Mouse (Mus musculus): ENCODE measurements at regions not wholly inside any gene's neighbourhood (a gene's known extent, or its start where the extent isn't known, plus 50 kb on each side); places are given as distances from the start of the nearest gene placed in this dataset.
A peak's percentile ranks its signal among the peaks of the same experiment; 100 is the strongest.

- Histone ChIP-seq H3K27me3 (replicated peaks; ENCODE audit: control insufficient read depth, insufficient read depth, low read length) (no peaks in the 10 kb centered on the region), H3K4me2 (ENCODE audit: low read length) (peak overlapping the region; percentile 14; the same call in 1 of the 2 replicates), H3K4me3 (replicated peaks; ENCODE audit: low read length) (no peak overlapping the region), H3K36me3 (ENCODE audit: control insufficient read depth, insufficient read depth) (no peaks in the 10 kb centered on the region), H3K9ac (replicated peaks; ENCODE audit: low read depth, low read length) (no peak overlapping the region), H3K27ac (ENCODE audit: low read length) (no peak overlapping the region), H3K4me1 (replicated peaks; ENCODE audit: control insufficient read depth, insufficient read depth, low read length) (no peaks in the 10 kb centered on the region; the same call in 1 of the 2 replicates), H3K9me3 (ENCODE audit: control insufficient read depth, low read length) (no peaks in the 10 kb centered on the region)
- peak; percentile 75 for ATAC-seq
- WGBS = 19% methylated on average over 8 of the region's 8 CpGs
Observed at GRCm38 (mm10) chr15:13455560-13456219, 282.2 kb upstream of the Cdh6 start.

GRCm38 (mm10) chr15:13450385-13450784 is 276.9 kb upstream of the Cdh6 start:
- no peaks in the 10 kb centered on the region for H3K27me3 ChIP-seq (replicated peaks; ENCODE audit: control insufficient read depth, insufficient read depth, low read length)
- 61% methylated on average over 5 of the region's 5 CpGs for WGBS
- no peak for ATAC-seq
- no peak overlapping the region for H3K27ac ChIP-seq (ENCODE audit: low read length)
- no peaks in the 10 kb centered on the region for H3K9me3 ChIP-seq (ENCODE audit: control insufficient read depth, low read length)
- H3K36me3 ChIP-seq (ENCODE audit: control insufficient read depth, insufficient read depth) = no peaks in the 10 kb centered on the region
- H3K4me1 ChIP-seq (replicated peaks; ENCODE audit: control insufficient read depth, insufficient read depth, low read length) = no peaks in the 10 kb centered on the region
- no peak overlapping the region for H3K4me3 ChIP-seq (replicated peaks; ENCODE audit: low read length)
- H3K9ac ChIP-seq (replicated peaks; ENCODE audit: low read depth, low read length) = no peak overlapping the region
- no peak overlapping the region for H3K4me2 ChIP-seq (ENCODE audit: low read length)

DNA sequence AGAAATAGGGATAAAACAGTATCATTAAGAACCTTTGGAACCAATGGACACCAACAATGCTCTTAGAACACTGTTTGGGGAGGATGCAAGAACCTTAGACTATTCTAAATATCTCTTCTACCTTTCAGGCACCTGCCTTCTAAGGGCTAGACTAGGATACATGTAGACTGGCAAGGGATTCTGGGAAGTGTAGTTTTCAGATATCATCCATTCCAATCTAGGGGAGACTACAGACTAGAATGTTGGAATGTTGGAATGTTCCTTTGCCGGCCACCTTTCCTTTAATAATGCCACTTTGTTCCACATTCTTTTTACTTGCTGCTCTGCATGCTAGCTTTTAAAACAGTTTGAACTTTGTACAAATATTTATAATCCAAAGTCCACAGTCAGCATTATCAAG is 261.1 kb upstream of the Cdh6 start:
- no peak overlapping the region for H3K4me2 ChIP-seq (ENCODE audit: low read length)
- 97% methylated on average over 1 of the region's 1 CpGs for WGBS
- ATAC-seq = no peak
- H3K4me1 ChIP-seq (replicated peaks; ENCODE audit: control insufficient read depth, insufficient read depth, low read length) = no peaks in the 10 kb centered on the region
- no peaks in the 10 kb centered on the region for H3K9me3 ChIP-seq (ENCODE audit: control insufficient read depth, low read length)
- H3K9ac ChIP-seq (replicated peaks; ENCODE audit: low read depth, low read length) = no peak overlapping the region
- no peak overlapping the region for H3K4me3 ChIP-seq (replicated peaks; ENCODE audit: low read length)
- no peaks in the 10 kb centered on the region for H3K27me3 ChIP-seq (replicated peaks; ENCODE audit: control insufficient read depth, insufficient read depth, low read length)
- no peaks in the 10 kb centered on the region for H3K36me3 ChIP-seq (ENCODE audit: control insufficient read depth, insufficient read depth)
- H3K27ac ChIP-seq (ENCODE audit: low read length) = no peak overlapping the region

DNA sequence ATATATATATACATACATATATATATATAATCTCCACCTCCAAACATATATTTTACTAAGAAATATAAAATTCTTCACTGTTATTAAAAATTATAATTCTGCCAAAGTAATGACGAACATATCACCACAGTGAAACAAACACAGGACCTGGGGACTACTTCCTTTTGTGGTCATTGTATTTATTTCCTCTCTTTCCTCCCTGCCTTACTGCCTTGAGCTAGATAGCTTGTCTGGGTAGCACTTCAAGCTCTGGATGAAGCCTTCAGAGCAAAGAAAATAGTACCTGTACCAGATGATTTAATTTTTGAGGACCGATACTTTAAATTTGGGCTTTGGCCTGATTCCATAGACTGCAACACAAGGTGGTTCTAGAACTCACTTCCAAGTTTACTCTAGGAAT is 259.5 kb upstream of the Cdh6 start:
- Histone ChIP-seq H3K9me3 (ENCODE audit: control insufficient read depth, low read length) (no peaks in the 10 kb centered on the region), H3K36me3 (ENCODE audit: control insufficient read depth, insufficient read depth) (no peaks in the 10 kb centered on the region), H3K4me1 (replicated peaks; ENCODE audit: control insufficient read depth, insufficient read depth, low read length) (no peaks in the 10 kb centered on the region), H3K27me3 (replicated peaks; ENCODE audit: control insufficient read depth, insufficient read depth, low read length) (no peaks in the 10 kb centered on the region), H3K4me3 (replicated peaks; ENCODE audit: low read length) (no peak overlapping the region), H3K9ac (replicated peaks; ENCODE audit: low read depth, low read length) (no peak overlapping the region), H3K4me2 (ENCODE audit: low read length) (no peak overlapping the region), H3K27ac (ENCODE audit: low read length) (no peak overlapping the region)
- WGBS = 100% methylated on average over 2 of the region's 2 CpGs
- no peak for ATAC-seq

GRCm38 (mm10) chr15:13419616-13420015 is 246.1 kb upstream of the Cdh6 start:
- H3K9ac ChIP-seq (replicated peaks; ENCODE audit: low read depth, low read length) = no peak overlapping the region
- no peaks in the 10 kb centered on the region for H3K4me1 ChIP-seq (replicated peaks; ENCODE audit: control insufficient read depth, insufficient read depth, low read length)
- no peak overlapping the region for H3K27ac ChIP-seq (ENCODE audit: low read length)
- H3K27me3 ChIP-seq (replicated peaks; ENCODE audit: control insufficient read depth, insufficient read depth, low read length) = no peaks in the 10 kb centered on the region
- ATAC-seq = no peak
- H3K9me3 ChIP-seq (ENCODE audit: control insufficient read depth, low read length) = no peaks in the 10 kb centered on the region
- H3K4me3 ChIP-seq (replicated peaks; ENCODE audit: low read length) = no peak overlapping the region
- H3K36me3 ChIP-seq (ENCODE audit: control insufficient read depth, insufficient read depth) = no peaks in the 10 kb centered on the region
- no peak overlapping the region for H3K4me2 ChIP-seq (ENCODE audit: low read length)
- 38% methylated on average over 3 of the region's 3 CpGs for WGBS

GRCm38 (mm10) chr15:13410065-13410688 is 236.7 kb upstream of the Cdh6 start:
- peak; percentile 84 for ATAC-seq
- Histone ChIP-seq H3K9me3 (ENCODE audit: control insufficient read depth, low read length) (no peaks in the 10 kb centered on the region), H3K4me2 (ENCODE audit: low read length) (peak overlapping the region; percentile 41), H3K36me3 (ENCODE audit: control insufficient read depth, insufficient read depth) (no peaks in the 10 kb centered on the region), H3K4me1 (replicated peaks; ENCODE audit: control insufficient read depth, insufficient read depth, low read length) (peaks cover 7% of the 10 kb centered on the region), H3K9ac (replicated peaks; ENCODE audit: low read depth, low read length) (peak overlapping the region; percentile 20; the same call in 1 of the 2 replicates), H3K27ac (ENCODE audit: low read length) (no peak overlapping the region), H3K4me3 (replicated peaks; ENCODE audit: low read length) (0 out of 2 replicates have a peak overlapping the region, but pooled peaks have one; percentile 17), H3K27me3 (replicated peaks; ENCODE audit: control insufficient read depth, insufficient read depth, low read length) (no peaks in the 10 kb centered on the region)
- WGBS = 15% methylated on average over 11 of the region's 11 CpGs

- H3K27ac ChIP-seq (ENCODE audit: low read length) = peak overlapping the region; percentile 34
- 4% methylated on average over 6 of the region's 6 CpGs for WGBS
- no peaks in the 10 kb centered on the region for H3K9me3 ChIP-seq (ENCODE audit: control insufficient read depth, low read length)
- H3K9ac ChIP-seq (replicated peaks; ENCODE audit: low read depth, low read length) = no peak overlapping the region
- peaks cover 5% of the 10 kb centered on the region for H3K4me1 ChIP-seq (replicated peaks; ENCODE audit: control insufficient read depth, insufficient read depth, low read length)
- no peak overlapping the region for H3K4me3 ChIP-seq (replicated peaks; ENCODE audit: low read length)
- ATAC-seq = peak; percentile 96
- no peak overlapping the region for H3K4me2 ChIP-seq (ENCODE audit: low read length)
- H3K27me3 ChIP-seq (replicated peaks; ENCODE audit: control insufficient read depth, insufficient read depth, low read length) = no peaks in the 10 kb centered on the region
- H3K36me3 ChIP-seq (ENCODE audit: control insufficient read depth, insufficient read depth) = no peaks in the 10 kb centered on the region
Observed at GRCm38 (mm10) chr15:13393155-13393554, 219.7 kb upstream of the Cdh6 start.

DNA sequence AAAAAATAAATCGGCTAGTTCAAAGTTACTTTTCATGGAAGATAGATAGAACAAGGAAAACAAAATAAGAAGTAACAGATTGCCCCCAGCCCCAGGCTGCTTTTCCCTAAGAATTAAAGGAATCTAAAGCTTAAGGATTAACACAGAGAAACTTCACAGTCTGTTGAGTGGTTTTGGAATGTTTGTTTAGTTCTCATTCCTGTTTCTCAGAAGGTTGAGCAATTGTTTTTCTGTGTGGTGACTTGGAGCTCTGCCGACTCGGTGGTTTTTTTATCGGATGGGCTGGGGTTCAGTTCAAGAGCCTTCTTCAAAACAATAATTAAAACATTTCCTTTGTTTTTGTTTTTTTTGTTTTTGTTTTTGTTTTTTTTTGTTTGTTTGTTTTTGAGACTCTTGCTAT is 217.9 kb upstream of the Cdh6 start:
- no peak for ATAC-seq
- WGBS = 81% methylated on average over 4 of the region's 4 CpGs

GRCm38 (mm10) chr15:13384815-13385214 is 211.3 kb upstream of the Cdh6 start:
- WGBS = 9% methylated on average over 6 of the region's 6 CpGs
- no peak overlapping the region for H3K9ac ChIP-seq (replicated peaks; ENCODE audit: low read depth, low read length)
- no peak overlapping the region for H3K27ac ChIP-seq (ENCODE audit: low read length)
- H3K4me2 ChIP-seq (ENCODE audit: low read length) = no peak overlapping the region
- no peaks in the 10 kb centered on the region for H3K4me1 ChIP-seq (replicated peaks; ENCODE audit: control insufficient read depth, insufficient read depth, low read length)
- no peaks in the 10 kb centered on the region for H3K9me3 ChIP-seq (ENCODE audit: control insufficient read depth, low read length)
- H3K36me3 ChIP-seq (ENCODE audit: control insufficient read depth, insufficient read depth) = no peaks in the 10 kb centered on the region
- 0 out of 2 replicates have a peak, but pooled peaks have one; percentile 43 for ATAC-seq
- H3K27me3 ChIP-seq (replicated peaks; ENCODE audit: control insufficient read depth, insufficient read depth, low read length) = no peaks in the 10 kb centered on the region
- H3K4me3 ChIP-seq (replicated peaks; ENCODE audit: low read length) = no peak overlapping the region

More for the DNA sequence above, 217.9 kb upstream of the Cdh6 start:
- no peak overlapping the region for H3K4me3 ChIP-seq (replicated peaks; ENCODE audit: low read length)
- H3K4me2 ChIP-seq (ENCODE audit: low read length) = no peak overlapping the region
- H3K36me3 ChIP-seq (ENCODE audit: control insufficient read depth, insufficient read depth) = no peaks in the 10 kb centered on the region
- no peaks in the 10 kb centered on the region for H3K9me3 ChIP-seq (ENCODE audit: control insufficient read depth, low read length)
- H3K9ac ChIP-seq (replicated peaks; ENCODE audit: low read depth, low read length) = no peak overlapping the region
- H3K27ac ChIP-seq (ENCODE audit: low read length) = no peak overlapping the region
- peaks cover 5% of the 10 kb centered on the region for H3K4me1 ChIP-seq (replicated peaks; ENCODE audit: control insufficient read depth, insufficient read depth, low read length)
- H3K27me3 ChIP-seq (replicated peaks; ENCODE audit: control insufficient read depth, insufficient read depth, low read length) = no peaks in the 10 kb centered on the region
